Mouse (Mus musculus) spleen, adult 2 months (tissue): Measurements from ENCODE around the gene Ngp. TPM values are rescaled to one million over a fixed set of nuclear protein-coding genes. Genes with fewer than 3 reads are reported as not detected.
"Not testable (repeated sequence)": the region's sequence is repeated elsewhere in the genome, so short reads cannot be mapped to it uniquely, and the experiment has no call there.

ENCODE experiments used
- DNase-seq, 2 experiments: peaks; one replicate each; pipeline versions ENCODE4 v3.0.0 to v3.0.0-alpha.2; 2012 to 2021; ENCODE audit warnings: low spot score in 2 of 2, low read depth in 1 of 2
- H3K27ac ChIP-seq: fragments of 200-500 bp; 2 replicates; pipeline ENCODE4 v1.5.1; 2012; ENCODE audit warnings: low read length, inconsistent platforms; ENCODE audit not compliant: insufficient read depth
- H3K27me3 ChIP-seq: fragments of 200-500 bp; 2 replicates; pipeline ENCODE4 v1.6.1; 2012; ENCODE audit warnings: mild to moderate bottlenecking, moderate library complexity, low read length, inconsistent platforms; ENCODE audit not compliant: control insufficient read depth, insufficient read depth
- H3K36me3 ChIP-seq: fragments of 200-500 bp; 2 replicates; pipeline ENCODE4 v1.6.1; 2012; ENCODE audit warnings: mild to moderate bottlenecking, low read length, inconsistent platforms; ENCODE audit not compliant: control insufficient read depth, insufficient read depth
- H3K4me1 ChIP-seq: fragments of 200-500 bp; 2 replicates; pipeline ENCODE4 v1.6.1; 2011; ENCODE audit warnings: inconsistent platforms; ENCODE audit not compliant: control insufficient read depth, insufficient read depth, insufficient read length
- H3K4me3 ChIP-seq: fragments of 200-500 bp; 2 replicates; pipeline ENCODE4 v1.5.1; 2011; ENCODE audit warnings: mild to moderate bottlenecking, inconsistent platforms; ENCODE audit not compliant: insufficient read depth, insufficient read length; ENCODE audit errors: extremely low read depth
- CTCF ChIP-seq: fragments of 200-500 bp; IDR thresholded peaks from 2 replicates; pipeline ENCODE4 v1.5.1; 2011; ENCODE audit warnings: mild to moderate bottlenecking, inconsistent platforms; ENCODE audit not compliant: insufficient read depth, insufficient read length, insufficient replicate concordance; ENCODE audit errors: extremely low read depth
- POLR2A ChIP-seq: fragments of 200-500 bp; IDR thresholded peaks from 2 replicates; pipeline ENCODE4 v1.6.1; 2011; ENCODE audit warnings: low read depth, low read length, inconsistent platforms
- WGBS: fragments of 180-500 bp; shearing (Covaris S2); methylation state at CpG from one replicate; pipeline ENCODE4 v1.1.7; 2018; 5-methylcytosine and 5-hydroxymethylcytosine counted together
- polyA plus RNA-seq: library from polyadenylated mRNA; depleted of rRNA; stranded (reverse); fragments of >200 nt; gene quantifications from 2 replicates; pipeline ENCODE4 v1.2.3, GENCODE M21; 2012; rRNA removed

Ngp gene
- 54.9 and 71.8 TPM in 2 replicates for polyA plus RNA-seq

GRCm38 (mm10) chr9:110419511-110420112, at the start of gene Ngp:
TSS of gene Ngp (plus strand) at chr9:110419747.
- H3K4me1 ChIP-seq, result no peaks in the 10 kb centered on the region
- no peaks in the 10 kb centered on the region for H3K36me3 ChIP-seq
- no peak within 1 kb of the TSS for H3K4me3 ChIP-seq
- no peak for DNase-seq
- 89% methylated on average over 12 of the region's 12 CpGs for WGBS
- H3K27ac ChIP-seq, result no peak within 1 kb of the TSS
- H3K27me3 ChIP-seq, result no peaks in the 10 kb centered on the region
- no peak for TF ChIP-seq CTCF
- TF ChIP-seq POLR2A, result no peak

GRCm38 (mm10) chr9:110369860-110370259, 49.7 kb upstream of the Ngp start:
- WGBS, result 91% methylated on average over 3 of the region's 3 CpGs
- H3K27me3 ChIP-seq, result no peaks in the 10 kb centered on the region
- TF ChIP-seq CTCF (no peak), POLR2A (no peak)

GRCm38 (mm10) chr9:110373871-110374270, 45.7 kb upstream of the Ngp start:
- 94% methylated on average over 13 of the region's 13 CpGs for WGBS
- DNase-seq, result no peak
- Histone ChIP-seq H3K4me1 (no peaks in the 10 kb centered on the region), H3K4me3 (no peak overlapping the region), H3K27ac (no peak overlapping the region), H3K27me3 (no peaks in the 10 kb centered on the region), H3K36me3 (peaks cover 35% of the 10 kb centered on the region)
- TF ChIP-seq POLR2A (no peak), CTCF (no peak)

More at GRCm38 (mm10) chr9:110369860-110370259, 49.7 kb upstream of the Ngp start:
- H3K4me1 ChIP-seq, result no peaks in the 10 kb centered on the region
- H3K27ac ChIP-seq, result no peak overlapping the region
- no peak for DNase-seq
- peaks cover 22% of the 10 kb centered on the region for H3K36me3 ChIP-seq
- no peak overlapping the region for H3K4me3 ChIP-seq

GRCm38 (mm10) chr9:110375668-110376067, 43.9 kb upstream of the Ngp start:
- 91% methylated on average over 3 of the region's 3 CpGs for WGBS
- no peak overlapping the region for H3K4me3 ChIP-seq
- peaks cover 43% of the 10 kb centered on the region for H3K36me3 ChIP-seq
- H3K27ac ChIP-seq, result no peak overlapping the region
- DNase-seq, result no peak
- TF ChIP-seq POLR2A, result no peak
- no peak for TF ChIP-seq CTCF
- H3K4me1 ChIP-seq, result no peaks in the 10 kb centered on the region
- H3K27me3 ChIP-seq, result no peaks in the 10 kb centered on the region

GRCm38 (mm10) chr9:110377655-110378054, 41.9 kb upstream of the Ngp start:
- not testable (repeated sequence) for H3K27me3 ChIP-seq, H3K4me3 ChIP-seq, H3K27ac ChIP-seq, H3K4me1 ChIP-seq, DNase-seq
- peaks cover 47% of the 10 kb centered on the region for H3K36me3 ChIP-seq
- 91% methylated on average over 15 of the region's 15 CpGs for WGBS

GRCm38 (mm10) chr9:110379361-110379760, 40.2 kb upstream of the Ngp start:
- 96% methylated on average over 8 of the region's 8 CpGs for WGBS
- TF ChIP-seq CTCF (no peak), POLR2A (no peak)
- DNase-seq, result no peak

GRCm38 (mm10) chr9:110380662-110381061, 38.9 kb upstream of the Ngp start:
- Histone ChIP-seq H3K27me3 (no peaks in the 10 kb centered on the region), H3K4me3 (no peak overlapping the region), H3K27ac (no peak overlapping the region), H3K36me3 (peaks cover 53% of the 10 kb centered on the region), H3K4me1 (no peaks in the 10 kb centered on the region)
- TF ChIP-seq CTCF (no peak), POLR2A (no peak)
- WGBS, result 86% methylated on average over 21 of the region's 21 CpGs
- DNase-seq, result no peak

More at GRCm38 (mm10) chr9:110379361-110379760, 40.2 kb upstream of the Ngp start:
- Histone ChIP-seq H3K4me1 (no peaks in the 10 kb centered on the region), H3K4me3 (no peak overlapping the region), H3K36me3 (peaks cover 46% of the 10 kb centered on the region), H3K27ac (no peak overlapping the region), H3K27me3 (no peaks in the 10 kb centered on the region)

- Histone ChIP-seq H3K27me3 (no peaks in the 10 kb centered on the region), H3K4me1 (no peaks in the 10 kb centered on the region), H3K27ac (no peak overlapping the region), H3K4me3 (no peak overlapping the region), H3K36me3 (peaks cover 57% of the 10 kb centered on the region)
- WGBS, result 96% methylated on average over 12 of the region's 12 CpGs
- TF ChIP-seq CTCF (no peak), POLR2A (no peak)
- DNase-seq, result no peak
Observed at GRCm38 (mm10) chr9:110381292-110381691, 38.3 kb upstream of the Ngp start.
